Mouse (Mus musculus): Measurements from ENCODE around the gene Slit3.

- TF ChIP-seq MAZ (IDR thresholded peaks at IDR 0.05; ENCODE audit: low read depth, low read length) (no peak), CTCF (IDR thresholded peaks at IDR 0.05 in 2 of 3, conservative IDR thresholded peaks at IDR 0.05 in 1 of 3; ENCODE audit: control insufficient read depth in 1 of 3, insufficient read depth in 1 of 3, low read depth in 2 of 3, low read length in 3 of 3, poor library complexity in 1 of 3, severe bottlenecking in 1 of 3) (no peak), POLR2AphosphoS5 (IDR thresholded peaks at IDR 0.05; ENCODE audit: borderline replicate concordance, low read depth, low read length) (no peak), EP300 (IDR thresholded peaks at IDR 0.05; ENCODE audit: low read depth in 1 of 2, low read length in 2 of 2) (no peak), TAL1 (IDR thresholded peaks at IDR 0.05; ENCODE audit: low read length) (no peak)
Measured at GRCm38 (mm10) chr11:35071451-35071850, 49.6 kb upstream of the Slit3 start.

All from MEL (cell line).